Mouse (Mus musculus) lung, postnatal 0 days (tissue): ENCODE measurements around the gene Cenph. TPM values are rescaled to one million over a fixed set of nuclear protein-coding genes. Genes with fewer than 3 reads are reported as not detected.
A peak's percentile ranks its signal among the peaks of the same experiment; 100 is the strongest.

ENCODE experiments used
- ATAC-seq: fragments of 200-750 bp; cut with Nextera tagmentation; 2 replicates; pipeline ENCODE4 v1.8.0; 2017; ENCODE audit warnings: moderate library complexity
- DNase-seq: peaks from one replicate; pipeline ENCODE4 v3.0.0-alpha.2; 2016; ENCODE audit warnings: low spot score
- H3K27ac ChIP-seq: fragments of 300-500 bp; sonication (generic); 2 replicates; pipeline ENCODE4 v1.5.1; 2014; ENCODE audit warnings: antibody characterized with exemption, mild to moderate bottlenecking, low read length, mixed read lengths
- H3K27me3 ChIP-seq: fragments of 300-500 bp; sonication (generic); replicated peaks from 2 replicates; pipeline ENCODE4 v1.6.1; 2014; ENCODE audit warnings: low read length, mixed read lengths; ENCODE audit not compliant: insufficient read depth
- H3K36me3 ChIP-seq: fragments of 300-500 bp; sonication (generic); 2 replicates; pipeline ENCODE4 v1.6.1; 2014; ENCODE audit warnings: low read length, mixed read lengths; ENCODE audit not compliant: insufficient read depth
- H3K4me1 ChIP-seq: fragments of 300-500 bp; sonication (generic); 2 replicates; pipeline ENCODE4 v1.6.1; 2014; ENCODE audit warnings: antibody characterized with exemption, low read depth, low read length, mixed read lengths; ENCODE audit not compliant: insufficient read depth
- H3K4me2 ChIP-seq: fragments of 300-500 bp; sonication (generic); replicated peaks from 2 replicates; pipeline ENCODE4 v1.6.1; 2014; ENCODE audit warnings: low read depth, mild to moderate bottlenecking, low read length, moderate library complexity, mixed read lengths
- H3K4me3 ChIP-seq: fragments of 300-500 bp; sonication (generic); 2 replicates; pipeline ENCODE4 v1.5.1; 2014; ENCODE audit warnings: low read depth, low read length
- H3K9ac ChIP-seq: fragments of 300-500 bp; sonication (generic); replicated peaks from 2 replicates; pipeline ENCODE4 v1.6.1; 2014; ENCODE audit warnings: low read depth, mild to moderate bottlenecking
- H3K9me3 ChIP-seq: fragments of 300-500 bp; sonication (generic); 2 replicates; pipeline ENCODE4 v1.6.1; 2016; ENCODE audit warnings: low read length, mixed read lengths
- CTCF ChIP-seq: IDR thresholded peaks from 2 replicates; pipeline ENCODE4 v1.5.1; 2016; ENCODE audit warnings: antibody characterized with exemption, mild to moderate bottlenecking
- EP300 ChIP-seq: IDR thresholded peaks from 2 replicates; pipeline ENCODE4 v1.6.1; 2016; ENCODE audit warnings: antibody characterized with exemption, mild to moderate bottlenecking, control low read depth
- WGBS: fragments of 180-500 bp; shearing (Covaris S2); extraction: QIAGEN DNeasy Blood & Tissue Kit; methylation state at CpG from one replicate; pipeline ENCODE4 v1.1.7; 2014; 5-methylcytosine and 5-hydroxymethylcytosine counted together
- polyA plus RNA-seq: library from polyadenylated mRNA; unstranded; fragments of >200 nt; fragmentation: Nextera tagmentation; extraction: Ambion mirVana; gene quantifications from 2 replicates; pipeline ENCODE4 v1.2.1, GENCODE M21; 2015

Cenph gene
- polyA plus RNA-seq, 1 experiment from 2014 or later = 2.5 TPM

- 72% methylated on average over 8 of the region's 8 CpGs for WGBS
- H3K36me3 ChIP-seq = no peaks in the 10 kb centered on the region
- ATAC-seq (no peak), DNase-seq (no peak)
- no peaks in the 10 kb centered on the region for H3K4me1 ChIP-seq
- no peaks in the 10 kb centered on the region for H3K9me3 ChIP-seq
- H3K27me3 ChIP-seq = no peaks in the 10 kb centered on the region
- H3K9ac ChIP-seq = no peak overlapping the region
- no peak for TF ChIP-seq CTCF
- TF ChIP-seq EP300 = no peak
- H3K4me3 ChIP-seq = no peak overlapping the region
- no peak overlapping the region for H3K4me2 ChIP-seq
- H3K27ac ChIP-seq = no peak overlapping the region
These were observed 23.2 kb downstream of the Cenph start for GRCm38 (mm10) chr13:100752529-100752928.

DNA sequence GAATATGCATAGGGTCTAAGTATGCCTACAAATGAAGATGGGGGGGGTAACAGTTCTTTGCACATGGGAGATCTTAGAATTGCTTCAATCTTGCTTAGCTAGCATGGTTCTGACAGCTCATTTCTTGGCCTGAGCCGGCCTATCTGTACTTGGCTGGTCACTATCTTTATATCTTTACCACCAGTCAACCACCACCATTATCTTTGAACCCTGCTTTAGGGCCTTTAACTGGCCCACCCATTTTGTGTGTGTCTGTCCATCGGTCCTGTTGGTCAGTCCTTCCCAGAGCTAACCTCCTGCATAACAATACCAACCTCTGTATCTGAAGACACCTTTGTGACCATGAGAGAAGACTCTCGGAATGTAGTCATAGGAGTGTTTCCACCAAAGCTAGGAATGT lies 24.3 kb downstream of the Cenph start:
- H3K9me3 ChIP-seq = no peaks in the 10 kb centered on the region
- 76% methylated on average over 3 of the region's 3 CpGs for WGBS
- H3K9ac ChIP-seq = no peak overlapping the region
- TF ChIP-seq EP300 (no peak), CTCF (no peak)
- no peak overlapping the region for H3K4me3 ChIP-seq
- no peak overlapping the region for H3K27ac ChIP-seq
- no peaks in the 10 kb centered on the region for H3K27me3 ChIP-seq
- no peaks in the 10 kb centered on the region for H3K4me1 ChIP-seq
- DNase-seq = no peak
- no peak overlapping the region for H3K4me2 ChIP-seq
- no peaks in the 10 kb centered on the region for H3K36me3 ChIP-seq
- ATAC-seq = no peak

- H3K27ac ChIP-seq = no peak overlapping the region
- no peaks in the 10 kb centered on the region for H3K27me3 ChIP-seq
- H3K9me3 ChIP-seq = no peaks in the 10 kb centered on the region
- ATAC-seq (no peak), DNase-seq (no peak)
- no peak for TF ChIP-seq EP300
- TF ChIP-seq CTCF = no peak
- H3K4me1 ChIP-seq = no peaks in the 10 kb centered on the region
- no peak overlapping the region for H3K9ac ChIP-seq
- H3K4me2 ChIP-seq = no peak overlapping the region
- H3K4me3 ChIP-seq = no peak overlapping the region
- no peaks in the 10 kb centered on the region for H3K36me3 ChIP-seq
- WGBS = 54% methylated on average over 5 of the region's 5 CpGs
These were observed 24.9 kb downstream of the Cenph start for GRCm38 (mm10) chr13:100750799-100751198.

DNA sequence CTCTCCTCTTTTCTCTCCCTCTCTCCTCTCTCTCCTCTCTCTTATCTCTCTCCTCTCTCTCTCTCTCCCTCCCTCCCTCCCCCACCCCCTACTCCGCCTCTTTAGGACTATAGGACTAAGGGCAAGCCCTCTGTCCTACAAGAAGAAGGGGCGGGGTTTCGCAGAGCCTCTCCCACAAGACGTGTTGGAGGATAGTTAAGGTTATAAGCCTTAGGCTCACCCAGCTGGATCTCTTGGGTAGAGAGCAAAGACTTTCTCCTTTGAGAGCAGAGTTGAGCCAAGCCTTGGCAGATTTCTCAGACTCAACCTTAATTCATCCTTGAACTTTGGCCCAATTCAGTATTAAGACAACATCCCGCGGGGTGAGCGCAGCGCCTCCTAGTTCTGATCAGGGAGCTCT lies 27.1 kb downstream of the Cenph start:
- H3K4me1 ChIP-seq = no peaks in the 10 kb centered on the region
- 57% methylated on average over 8 of the region's 8 CpGs for WGBS
- ATAC-seq (no peak), DNase-seq (no peak)
- no peaks in the 10 kb centered on the region for H3K27me3 ChIP-seq
- no peak overlapping the region for H3K4me2 ChIP-seq
- H3K9me3 ChIP-seq = no peaks in the 10 kb centered on the region
- no peak for TF ChIP-seq CTCF
- TF ChIP-seq EP300 = no peak
- H3K36me3 ChIP-seq = no peaks in the 10 kb centered on the region
- H3K27ac ChIP-seq = no peak overlapping the region
- no peak overlapping the region for H3K4me3 ChIP-seq
- no peak overlapping the region for H3K9ac ChIP-seq

- 77% methylated on average over 3 of the region's 3 CpGs for WGBS
- Histone ChIP-seq H3K27ac (no peak overlapping the region), H3K36me3 (no peaks in the 10 kb centered on the region), H3K4me3 (no peak overlapping the region), H3K4me1 (no peaks in the 10 kb centered on the region), H3K4me2 (no peak overlapping the region), H3K27me3 (no peaks in the 10 kb centered on the region), H3K9ac (no peak overlapping the region), H3K9me3 (no peaks in the 10 kb centered on the region)
- no peak for ATAC-seq
- TF ChIP-seq EP300 (no peak), CTCF (no peak)
- DNase-seq = no peak
These were observed 29.6 kb downstream of the Cenph start for GRCm38 (mm10) chr13:100746090-100746489.

GRCm38 (mm10) chr13:100744036-100744744 lies 31.5 kb downstream of the Cenph start, which contains the start of gene Mrps36:
Gene Mrps36, minus strand, starts transcription at chr13:100744659.
- Histone ChIP-seq H3K9me3 (no peaks in the 10 kb centered on the region), H3K9ac (peak within 1 kb of the TSS; percentile 69), H3K4me2 (peak within 1 kb of the TSS; percentile 54), H3K4me3 (peak within 1 kb of the TSS; percentile 77), H3K27ac (peak within 1 kb of the TSS; percentile 94), H3K4me1 (no peaks in the 10 kb centered on the region), H3K27me3 (no peaks in the 10 kb centered on the region), H3K36me3 (no peaks in the 10 kb centered on the region)
- peak; percentile 98 for ATAC-seq
- TF ChIP-seq EP300 (peak; percentile 26; the same call in 1 of the 2 replicates), CTCF (no peak)
- DNase-seq = peak; percentile 97
- whole genome bisulfite sequencing = 2% methylated on average over 45 of the region's 52 CpGs
